Mouse (Mus musculus) erythroblast, embryonic 14.5 days (primary cell): ENCODE measurements around the gene Nipsnap3b.

Experiments
- GATA1 ChIP-seq: IDR thresholded peaks from 2 replicates; pipeline ENCODE4 v1.6.1; 2012; ENCODE audit warnings: low read length, inconsistent platforms, mixed read lengths
- TAL1 ChIP-seq: IDR thresholded peaks from 3 replicates; pipeline ENCODE4 v1.6.1; 2012; ENCODE audit warnings: low read length, inconsistent platforms, mixed read lengths

GRCm38 (mm10) chr4:53009871-53010270, 1.8 kb upstream of the Nipsnap3b start:
- TF ChIP-seq TAL1 (no peak), GATA1 (no peak)
